Mouse (Mus musculus) lung, embryonic 15.5 days (tissue): ENCODE data around the gene Rnase9. TPM values are rescaled to one million over a fixed set of nuclear protein-coding genes. Genes with fewer than 3 reads are reported as not detected.

ENCODE experiments used
- ATAC-seq: fragments of 200-750 bp; cut with Nextera tagmentation; 2 replicates; pipeline ENCODE4 v1.8.0; 2017; ENCODE audit warnings: moderate number of reproducible peaks, borderline replicate concordance; ENCODE audit not compliant: low FRiP score, low TSS enrichment; ENCODE audit errors: extremely low read depth
- H3K27ac ChIP-seq: fragments of 300-500 bp; sonication (generic); 2 replicates; pipeline ENCODE4 v1.5.1; 2015; ENCODE audit warnings: moderate library complexity, mild to moderate bottlenecking, inconsistent platforms
- H3K27me3 ChIP-seq: fragments of 300-500 bp; sonication (generic); 2 replicates; pipeline ENCODE4 v1.6.1; 2015; ENCODE audit warnings: inconsistent platforms
- H3K36me3 ChIP-seq: fragments of 300-500 bp; sonication (generic); 2 replicates; pipeline ENCODE4 v1.6.1; 2015; ENCODE audit warnings: inconsistent platforms
- H3K4me1 ChIP-seq: fragments of 300-500 bp; sonication (generic); 2 replicates; pipeline ENCODE4 v1.6.1; 2015; ENCODE audit warnings: inconsistent platforms
- H3K4me2 ChIP-seq: fragments of 300-500 bp; sonication (generic); 2 replicates; pipeline ENCODE4 v1.6.1; 2015; ENCODE audit warnings: inconsistent platforms, mild to moderate bottlenecking, moderate library complexity
- H3K4me3 ChIP-seq: fragments of 300-500 bp; sonication (generic); 2 replicates; pipeline ENCODE4 v1.5.1; 2015; ENCODE audit warnings: mild to moderate bottlenecking, inconsistent platforms
- H3K9ac ChIP-seq: fragments of 300-500 bp; sonication (generic); 2 replicates; pipeline ENCODE4 v1.6.1; 2015; ENCODE audit warnings: inconsistent platforms
- H3K9me3 ChIP-seq: fragments of 300-500 bp; sonication (generic); 2 replicates; pipeline ENCODE4 v1.6.1; 2016; ENCODE audit warnings: inconsistent platforms
- WGBS: fragments of 180-500 bp; shearing (Covaris S2); methylation state at CpG from one replicate; pipeline ENCODE4 v1.1.7; 2015; 5-methylcytosine and 5-hydroxymethylcytosine counted together
- polyA plus RNA-seq: library from polyadenylated mRNA; unstranded; fragments of >200 nt; fragmentation: Nextera tagmentation; extraction: Ambion mirVana; gene quantifications from 2 replicates; pipeline ENCODE4 v1.2.1, GENCODE M21; 2015

Gene Rnase9
- polyA plus RNA-seq, 1 experiment from 2014 or later = not detected

DNA sequence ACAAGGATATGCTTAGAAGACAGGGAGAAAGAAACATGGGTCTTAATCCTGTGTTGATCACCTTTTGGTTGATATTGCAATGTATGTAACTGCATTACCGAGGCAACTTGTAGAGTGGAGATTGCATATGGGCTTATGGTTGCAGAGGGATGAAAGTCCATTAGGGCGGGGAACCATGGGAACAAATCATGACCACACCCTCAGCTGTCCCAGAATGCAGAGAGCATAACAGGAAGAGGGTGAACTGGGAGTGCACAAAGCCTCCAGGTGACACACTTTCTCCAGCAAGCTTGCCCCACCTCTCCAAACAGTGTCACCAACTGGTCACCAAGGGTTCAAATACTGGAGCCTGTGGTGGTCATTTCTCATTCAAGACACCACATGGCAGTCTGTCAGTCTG lies 39.4 kb upstream of the Rnase9 start:
- Histone ChIP-seq H3K4me3 (no peak overlapping the region), H3K4me2 (no peak overlapping the region), H3K9ac (no peak overlapping the region), H3K9me3 (no peaks in the 10 kb centered on the region), H3K4me1 (peaks cover 16% of the 10 kb centered on the region; the same call in 1 of the 2 replicates), H3K36me3 (no peaks in the 10 kb centered on the region), H3K27ac (no peak overlapping the region), H3K27me3 (peaks cover 6% of the 10 kb centered on the region; the same call in 1 of the 2 replicates)
- no peak for ATAC-seq
- WGBS = 75% methylated on average over 2 of the region's 2 CpGs

DNA sequence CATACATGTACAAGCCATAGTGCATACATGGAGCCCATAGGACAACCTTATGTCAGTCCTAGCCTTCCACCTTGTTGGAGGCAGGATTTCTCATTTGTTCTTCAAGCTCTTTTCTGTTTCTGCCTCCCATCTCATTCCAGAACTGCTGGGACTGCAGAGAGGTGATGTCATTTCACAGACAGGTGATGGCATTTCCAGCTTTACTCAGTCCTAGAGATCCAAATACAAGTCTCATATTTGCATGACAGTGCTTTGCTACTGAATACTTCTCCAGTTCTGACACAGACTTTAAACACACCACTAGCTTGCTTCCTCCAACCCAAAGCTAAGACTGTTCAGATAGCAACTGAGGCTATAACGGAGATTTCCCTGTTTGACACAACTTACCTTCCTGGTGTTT lies 37.5 kb upstream of the Rnase9 start:
- no peak for ATAC-seq
- Histone ChIP-seq H3K9ac (no peak overlapping the region), H3K9me3 (no peaks in the 10 kb centered on the region), H3K4me3 (no peak overlapping the region), H3K27ac (no peak overlapping the region), H3K27me3 (peaks cover 6% of the 10 kb centered on the region; the same call in 1 of the 2 replicates), H3K36me3 (no peaks in the 10 kb centered on the region), H3K4me2 (no peak overlapping the region), H3K4me1 (peaks cover 16% of the 10 kb centered on the region; the same call in 1 of the 2 replicates)
- 83% methylated on average over 1 of the region's 1 CpGs for WGBS

DNA sequence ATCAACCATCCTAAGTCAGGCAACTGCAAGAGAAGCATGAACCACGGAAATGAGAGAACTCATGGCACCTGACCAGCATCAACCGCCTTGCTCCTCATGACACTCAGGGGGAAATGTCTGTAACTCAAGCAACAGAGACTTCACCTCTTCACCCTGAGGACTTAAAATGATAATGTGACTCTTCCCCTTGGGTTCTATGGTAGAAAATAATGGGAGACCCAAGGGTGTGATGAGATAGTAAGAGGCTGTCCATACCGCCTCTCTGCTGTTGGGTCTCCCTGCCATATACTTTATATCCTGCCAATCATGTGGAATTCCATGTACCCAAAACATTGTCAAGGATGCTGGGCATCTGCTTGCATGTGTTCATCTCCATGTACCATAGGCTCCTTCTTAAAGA lies 32.7 kb upstream of the Rnase9 start, which contains the start of gene Olfr750:
TSS of gene Olfr750 (minus strand) at position 101 of the 400 bp plus-strand sequence.
- Histone ChIP-seq H3K9me3 (no peaks in the 10 kb centered on the region), H3K4me3 (no peak within 1 kb of the TSS), H3K4me2 (no peak within 1 kb of the TSS), H3K4me1 (no peaks in the 10 kb centered on the region), H3K9ac (no peak within 1 kb of the TSS), H3K27me3 (no peaks in the 10 kb centered on the region), H3K36me3 (no peaks in the 10 kb centered on the region), H3K27ac (no peak within 1 kb of the TSS)
- WGBS = 80% methylated on average over 3 of the region's 3 CpGs
- ATAC-seq = no peak

DNA sequence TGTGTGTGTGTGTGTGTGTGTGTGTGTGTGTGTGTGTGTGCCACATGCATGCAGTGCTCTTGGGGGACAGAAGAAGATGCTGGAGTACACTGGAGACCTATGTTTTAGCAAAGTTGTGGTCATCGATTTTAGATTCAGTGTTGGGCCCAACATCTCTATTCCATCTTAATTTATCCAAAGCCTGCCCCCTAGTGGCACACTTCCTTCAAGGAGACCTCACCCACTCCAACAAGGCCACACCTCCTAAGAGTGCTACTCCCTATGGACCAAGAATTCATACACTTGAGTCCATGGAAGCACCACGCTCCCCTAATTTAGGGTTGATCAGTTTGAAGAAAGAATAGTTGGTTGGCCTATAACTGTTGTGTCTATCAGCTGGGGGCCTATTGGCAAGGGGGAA lies 27.9 kb upstream of the Rnase9 start:
- Histone ChIP-seq H3K27me3 (no peaks in the 10 kb centered on the region), H3K9ac (no peak overlapping the region), H3K9me3 (no peaks in the 10 kb centered on the region), H3K4me3 (no peak overlapping the region), H3K36me3 (no peaks in the 10 kb centered on the region), H3K4me1 (peaks cover 5% of the 10 kb centered on the region; the same call in 1 of the 2 replicates), H3K27ac (no peak overlapping the region), H3K4me2 (no peak overlapping the region)
- no peak for ATAC-seq
- 89% methylated on average over 2 of the region's 2 CpGs for WGBS

DNA sequence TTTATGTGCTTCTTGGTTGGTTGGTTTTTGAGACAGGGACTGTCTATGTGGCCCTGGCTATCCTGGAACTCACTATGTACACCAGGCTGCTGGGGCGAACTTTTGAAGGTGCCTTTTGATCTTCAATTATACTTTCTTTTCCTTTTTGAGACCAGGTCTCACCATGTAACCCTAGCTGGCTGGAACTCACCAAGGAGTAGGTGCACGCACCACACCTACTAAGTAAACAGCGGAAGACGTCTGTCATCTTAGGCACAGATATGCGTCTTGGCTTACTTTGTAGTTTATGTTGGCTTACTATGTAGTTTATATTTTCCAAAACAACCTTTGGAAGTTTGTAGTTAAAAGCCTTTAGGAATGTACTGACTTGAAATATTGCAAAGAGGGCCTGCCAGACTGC lies 27.3 kb upstream of the Rnase9 start:
- H3K4me3 ChIP-seq = no peak overlapping the region
- H3K9me3 ChIP-seq = no peaks in the 10 kb centered on the region
- H3K27ac ChIP-seq = no peak overlapping the region
- H3K27me3 ChIP-seq = no peaks in the 10 kb centered on the region
- no peak overlapping the region for H3K4me2 ChIP-seq
- H3K36me3 ChIP-seq = no peaks in the 10 kb centered on the region
- WGBS = 65% methylated on average over 5 of the region's 5 CpGs
- H3K4me1 ChIP-seq = peaks cover 5% of the 10 kb centered on the region; the same call in 1 of the 2 replicates
- ATAC-seq = no peak
- no peak overlapping the region for H3K9ac ChIP-seq

DNA sequence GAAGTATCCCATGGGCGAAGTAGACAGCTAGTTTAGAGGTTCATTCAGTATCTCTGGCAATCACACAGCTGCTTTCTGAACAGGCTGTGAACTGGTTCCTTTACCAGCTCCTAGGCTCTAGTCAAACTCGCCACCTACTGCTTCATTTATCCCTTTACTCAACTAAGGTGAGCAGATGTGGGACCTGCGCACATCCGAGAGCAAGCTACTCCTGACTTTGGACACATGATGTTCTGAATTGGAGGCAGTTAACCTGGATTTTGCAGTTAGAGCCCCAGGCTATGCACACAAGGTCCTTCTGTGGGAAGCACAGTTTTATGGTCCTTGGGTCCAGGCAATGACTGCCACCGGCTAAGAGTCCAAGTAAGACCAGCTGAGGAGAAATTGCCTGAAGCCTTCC lies 19.1 kb upstream of the Rnase9 start:
- no peak overlapping the region for H3K4me2 ChIP-seq
- H3K4me1 ChIP-seq = peaks cover 4% of the 10 kb centered on the region; the same call in 1 of the 2 replicates
- no peak for ATAC-seq
- H3K4me3 ChIP-seq = no peak overlapping the region
- 92% methylated on average over 5 of the region's 5 CpGs for WGBS
- H3K9me3 ChIP-seq = no peaks in the 10 kb centered on the region
- no peak overlapping the region for H3K27ac ChIP-seq
- H3K27me3 ChIP-seq = no peaks in the 10 kb centered on the region
- H3K36me3 ChIP-seq = no peaks in the 10 kb centered on the region
- no peak overlapping the region for H3K9ac ChIP-seq

DNA sequence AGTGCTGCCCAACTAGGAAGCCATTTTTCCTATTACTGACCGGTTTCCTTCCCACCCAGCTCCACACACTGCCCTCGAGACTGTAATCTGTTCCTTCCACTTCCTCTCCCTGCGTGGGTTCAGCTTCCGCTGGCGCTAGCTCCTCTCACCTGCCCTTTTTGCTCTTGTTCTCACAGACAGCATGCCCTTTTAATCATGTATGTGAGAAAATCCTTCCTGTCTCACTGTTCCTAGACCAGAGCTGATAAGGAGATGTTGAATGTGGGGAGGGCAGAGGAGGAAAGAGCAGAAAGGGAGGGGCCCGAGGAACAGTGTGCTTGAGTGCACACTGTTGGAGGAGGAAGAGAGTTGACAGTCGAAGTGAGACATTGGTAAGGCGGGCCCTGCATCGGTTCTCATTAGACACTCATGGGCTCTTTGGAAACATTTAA lies 15.7 kb upstream of the Rnase9 start, which contains the start of gene Rnase12:
TSS of gene Rnase12 (minus strand) at position 261 of the 431 bp plus-strand sequence.
- H3K9ac ChIP-seq = no peak within 1 kb of the TSS
- H3K4me1 ChIP-seq = peaks cover 4% of the 10 kb centered on the region; the same call in 1 of the 2 replicates
- H3K36me3 ChIP-seq = no peaks in the 10 kb centered on the region
- ATAC-seq = no peak
- WGBS = 35% methylated on average over 9 of the region's 9 CpGs
- no peak within 1 kb of the TSS for H3K27ac ChIP-seq
- H3K27me3 ChIP-seq = no peaks in the 10 kb centered on the region
- 0 out of 2 replicates have a peak within 1 kb of the TSS, but pooled peaks have one; percentile 13 for H3K4me2 ChIP-seq
- no peak within 1 kb of the TSS for H3K4me3 ChIP-seq
- no peaks in the 10 kb centered on the region for H3K9me3 ChIP-seq

DNA sequence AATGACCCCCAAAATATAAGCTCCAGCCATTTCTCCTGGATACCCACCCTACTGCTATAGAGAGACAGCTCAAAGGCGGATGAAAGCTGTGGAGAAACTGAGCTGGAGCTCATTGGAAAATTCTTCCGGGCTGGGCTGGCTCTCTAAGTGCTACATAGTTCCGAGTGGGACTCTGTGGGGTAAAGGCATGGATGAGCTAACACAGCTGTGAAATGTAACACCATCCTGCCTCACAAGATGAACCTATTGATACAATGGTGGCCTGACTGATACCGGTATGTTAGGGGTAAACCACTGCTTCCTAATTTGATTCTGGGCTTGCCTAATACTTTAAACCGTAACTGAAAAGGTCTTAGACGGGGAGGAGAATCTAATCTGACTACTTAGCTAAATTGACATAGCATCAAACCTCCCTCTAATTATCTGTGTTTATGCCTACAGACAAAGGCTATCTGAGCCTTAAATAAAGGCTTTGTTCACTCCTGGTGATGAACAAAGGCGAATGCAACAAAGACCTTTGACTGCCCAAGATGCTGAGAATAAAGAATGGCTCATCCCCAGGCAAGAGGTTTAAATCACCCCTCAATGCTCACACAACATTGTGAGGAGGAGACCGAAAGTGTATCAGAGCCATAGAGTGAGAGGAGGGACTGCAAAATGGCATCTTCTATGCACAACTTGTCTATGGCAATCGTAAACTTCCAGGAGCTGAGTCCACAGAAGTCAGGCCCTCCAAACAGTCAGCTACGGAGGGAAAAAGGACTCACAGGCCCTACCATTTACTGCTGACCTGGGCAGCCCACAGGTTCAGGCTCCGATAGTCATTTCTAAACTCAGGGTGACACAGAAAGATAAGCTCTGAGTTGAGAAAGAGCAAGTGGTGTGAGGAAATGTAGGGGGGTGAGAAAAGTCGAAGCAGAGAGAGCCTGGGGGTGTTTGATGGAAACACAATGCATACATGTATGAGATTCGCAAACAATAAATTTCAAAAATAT lies 12.9 kb upstream of the Rnase9 start:
- Histone ChIP-seq H3K4me2 (no peak overlapping the region), H3K4me3 (no peak overlapping the region), H3K9ac (no peak overlapping the region), H3K36me3 (no peaks in the 10 kb centered on the region), H3K9me3 (no peaks in the 10 kb centered on the region), H3K4me1 (no peaks in the 10 kb centered on the region; the same call in 1 of the 2 replicates), H3K27ac (no peak overlapping the region), H3K27me3 (no peaks in the 10 kb centered on the region)
- ATAC-seq = no peak
- 66% methylated on average over 13 of the region's 13 CpGs for WGBS

DNA sequence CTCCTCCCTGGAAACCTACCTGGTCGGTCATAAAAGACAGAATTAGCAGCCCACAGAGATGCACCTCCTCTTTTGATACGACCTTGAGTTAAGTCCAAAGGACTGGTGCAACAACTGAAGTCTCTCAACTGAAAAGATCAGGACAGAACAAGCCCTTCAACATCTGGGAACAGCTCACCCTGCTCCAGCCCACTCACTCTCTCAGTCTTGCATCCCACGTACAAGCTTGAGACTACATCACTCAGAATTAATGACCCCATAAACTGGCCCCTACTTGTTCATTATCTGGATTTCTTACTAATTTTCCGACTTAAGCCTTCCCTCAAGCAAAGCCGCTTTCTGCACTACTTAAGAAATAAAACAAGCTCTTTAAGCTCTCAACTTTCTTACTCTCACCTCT lies 11.5 kb upstream of the Rnase9 start:
- no peak overlapping the region for H3K4me3 ChIP-seq
- H3K27ac ChIP-seq = no peak overlapping the region
- ATAC-seq = no peak
- no peaks in the 10 kb centered on the region for H3K9me3 ChIP-seq
- H3K4me2 ChIP-seq = no peak overlapping the region
- no peaks in the 10 kb centered on the region for H3K27me3 ChIP-seq
- 68% methylated on average over 5 of the region's 5 CpGs for WGBS
- H3K36me3 ChIP-seq = no peaks in the 10 kb centered on the region
- H3K9ac ChIP-seq = no peak overlapping the region
- H3K4me1 ChIP-seq = no peaks in the 10 kb centered on the region; the same call in 1 of the 2 replicates

DNA sequence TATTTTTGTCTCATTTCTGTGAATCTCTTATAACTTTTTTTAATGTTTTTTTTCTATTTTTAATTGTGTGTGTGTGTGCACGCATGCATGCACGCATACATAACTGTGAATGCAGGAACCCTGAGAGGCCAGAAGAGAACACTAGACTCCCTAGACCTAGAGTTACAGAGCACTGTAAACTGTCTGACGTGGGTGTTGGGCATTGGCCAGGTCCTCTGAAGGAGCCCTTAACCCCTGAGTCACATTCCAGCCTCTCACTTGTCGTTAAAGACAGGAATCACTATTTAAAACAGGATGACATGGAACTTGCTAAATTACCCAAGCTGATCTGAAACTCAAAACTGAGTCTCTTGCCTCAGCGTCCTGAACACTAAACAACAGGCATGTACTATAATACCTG lies 10.3 kb upstream of the Rnase9 start:
- Histone ChIP-seq H3K4me3 (no peak overlapping the region), H3K27ac (no peak overlapping the region), H3K27me3 (no peaks in the 10 kb centered on the region), H3K4me1 (peaks cover 7% of the 10 kb centered on the region; the same call in 1 of the 2 replicates), H3K9me3 (no peaks in the 10 kb centered on the region), H3K9ac (no peak overlapping the region), H3K36me3 (no peaks in the 10 kb centered on the region), H3K4me2 (no peak overlapping the region)
- WGBS = 44% methylated on average over 5 of the region's 5 CpGs
- ATAC-seq = no peak

DNA sequence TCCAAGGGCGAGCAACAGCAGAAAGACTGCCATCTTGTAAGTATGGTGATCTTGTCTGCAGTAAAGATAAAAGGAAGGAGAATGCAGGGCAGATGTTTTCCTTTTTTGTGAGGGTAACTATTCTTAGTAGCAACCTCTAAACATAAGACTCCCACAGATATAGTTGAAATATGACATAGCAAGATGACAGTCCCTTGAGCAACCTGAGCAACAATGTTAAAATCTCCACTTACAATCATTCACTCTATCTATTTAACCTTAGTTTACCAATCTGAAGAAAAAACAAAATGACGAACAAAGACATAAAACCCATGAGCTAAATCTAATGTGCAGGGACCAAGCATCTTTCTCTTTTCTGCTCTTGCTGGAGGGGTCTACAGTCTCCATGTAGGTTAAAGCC lies 8.4 kb upstream of the Rnase9 start, which contains the start of gene Rnase11:
TSS of gene Rnase11 (minus strand) at position 101 of the 400 bp plus-strand sequence.
- no peak within 1 kb of the TSS for H3K27ac ChIP-seq
- H3K9ac ChIP-seq = no peak within 1 kb of the TSS
- H3K4me1 ChIP-seq = peaks cover 7% of the 10 kb centered on the region; the same call in 1 of the 2 replicates
- 85% methylated on average over 2 of the region's 2 CpGs for WGBS
- no peaks in the 10 kb centered on the region for H3K27me3 ChIP-seq
- no peaks in the 10 kb centered on the region for H3K9me3 ChIP-seq
- ATAC-seq = no peak
- H3K4me2 ChIP-seq = no peak within 1 kb of the TSS
- no peaks in the 10 kb centered on the region for H3K36me3 ChIP-seq
- no peak within 1 kb of the TSS for H3K4me3 ChIP-seq

DNA sequence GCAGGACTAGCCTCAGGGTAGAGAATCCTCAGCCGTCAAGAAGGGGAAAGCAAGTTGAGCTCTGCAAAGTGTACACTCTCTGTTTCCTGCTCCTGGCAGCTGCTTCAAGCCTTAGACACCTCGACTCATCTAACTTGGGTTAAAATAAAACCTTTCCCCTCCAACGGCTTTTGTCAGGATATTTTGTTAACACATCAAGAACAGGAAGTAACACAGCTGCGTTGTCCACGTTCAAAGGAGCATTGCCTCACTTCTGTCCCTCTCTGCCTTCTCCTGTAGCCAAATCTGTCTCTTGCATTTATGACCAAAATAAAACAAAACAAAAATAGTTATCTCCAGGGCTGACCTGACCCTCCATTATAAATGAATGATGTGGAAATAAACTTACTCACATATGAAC lies 6.2 kb upstream of the Rnase9 start:
- peak; percentile 55; the same call in 1 of the 2 replicates for ATAC-seq
- H3K36me3 ChIP-seq = no peaks in the 10 kb centered on the region
- WGBS = 15% methylated on average over 5 of the region's 5 CpGs
- no peak overlapping the region for H3K9ac ChIP-seq
- no peaks in the 10 kb centered on the region for H3K27me3 ChIP-seq
- no peak overlapping the region for H3K4me3 ChIP-seq
- H3K27ac ChIP-seq = no peak overlapping the region
- H3K4me2 ChIP-seq = no peak overlapping the region
- no peaks in the 10 kb centered on the region for H3K9me3 ChIP-seq
- peaks cover 7% of the 10 kb centered on the region; the same call in 1 of the 2 replicates for H3K4me1 ChIP-seq
